Mouse (Mus musculus) ES-Bruce4 (cell line): ENCODE results near the gene Gm9573.

Source experiments
- CTCF ChIP-seq: IDR thresholded peaks from one replicate; pipeline ENCODE4 v1.8.1; 2011; ENCODE audit warnings: low read depth, low read length
- POLR2A ChIP-seq: IDR thresholded peaks from one replicate; pipeline ENCODE4 v1.8.1; 2011; ENCODE audit warnings: low read length; ENCODE audit not compliant: insufficient read depth

DNA sequence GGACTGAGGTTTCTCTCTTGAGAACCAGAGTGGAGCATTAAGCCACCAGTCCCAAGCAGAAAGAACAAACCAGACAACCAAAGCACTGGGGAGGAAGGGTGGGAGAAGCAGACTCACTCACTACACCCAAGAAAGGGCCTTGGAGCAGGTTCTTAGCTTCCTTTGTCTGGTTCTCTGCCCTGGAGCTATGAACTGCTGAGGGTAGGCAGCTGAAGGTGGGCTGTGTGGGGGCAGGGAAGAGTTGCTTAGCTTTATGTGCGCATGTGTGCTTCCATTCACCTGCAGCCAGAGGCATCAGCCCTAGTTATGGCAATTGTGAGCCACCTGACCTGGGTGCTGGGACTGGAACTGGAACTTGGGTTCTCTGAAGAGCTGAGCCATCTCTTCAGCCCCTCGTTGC, 26.6 kb upstream of the Gm9573 start:
- TF ChIP-seq CTCF (no peak), POLR2A (no peak)
